Mouse (Mus musculus) liver, embryonic 14.5 days (tissue): ENCODE data around the gene Snrpa.

Source experiments
- CTCF ChIP-seq: IDR thresholded peaks from 2 replicates; pipeline ENCODE4 v1.5.1; 2016; ENCODE audit warnings: antibody characterized with exemption, low read depth, control low read depth
- EP300 ChIP-seq: IDR thresholded peaks from 2 replicates; pipeline ENCODE4 v1.6.1; 2016; ENCODE audit warnings: antibody characterized with exemption, low read depth

- TF ChIP-seq CTCF: no peak
- TF ChIP-seq EP300: no peak
These were observed 29.2 kb downstream of the Snrpa start, which contains the start of gene Egln2 for GRCm38 (mm10) chr7:27166614-27167474.
